In genomic region chr8:103138136-103138535, GRCm38 (mm10) we compare ENCODE assay signal across 15 mouse cellular contexts.
"Had no signal": no experiment of that assay in that cellular context is flagged by ENCODE, and none has a peak within 500 bp of the region (broad histone marks: within the 10 kb centered on the region; RNA-seq: fewer than 3 reads in every experiment).

No protein-coding gene starts in this region.

- DNase-seq: gastrocnemius, postnatal 14 days; gastrocnemius, postnatal 36 days; heart, adult 11 months; heart, adult 2 months; heart, postnatal 14 days; heart, postnatal 36 days; kidney, adult 11 months; kidney, adult 2 months; kidney, adult 9 months; kidney, postnatal 14 days; kidney, postnatal 36 days; layer of hippocampus, adult 9-11 months; layer of hippocampus, postnatal 36 days; left cerebral cortex, postnatal 4 days; lung, adult 18-20 months had no signal
